Mouse (Mus musculus): ENCODE data around the gene Pptc7.

DNA sequence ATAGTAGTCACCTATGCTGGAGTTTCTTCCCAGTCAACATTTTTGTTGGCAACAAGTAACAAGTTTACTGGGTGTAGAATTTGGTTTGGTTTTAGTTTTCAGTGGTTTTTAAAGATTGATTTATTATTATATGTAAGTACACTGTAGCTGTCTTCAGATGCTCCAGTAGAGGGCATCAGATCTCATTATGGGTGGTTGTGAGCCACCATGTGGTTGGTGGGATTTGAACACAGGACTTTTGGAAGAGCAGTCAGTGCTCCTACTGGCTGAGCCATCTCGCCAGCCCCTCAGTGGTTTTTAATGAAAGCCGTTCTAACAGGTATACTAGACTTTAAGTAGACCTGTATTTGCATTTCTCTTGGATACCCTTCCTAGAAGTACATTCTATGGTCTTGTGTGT lies 18.2 kb upstream of the Pptc7 start:
- TF ChIP-seq CTCF (IDR thresholded peaks at IDR 0.05; ENCODE audit: control insufficient read depth, insufficient read depth, insufficient replicate concordance, low read depth, low read length) (no peak), POLR2A (IDR thresholded peaks at IDR 0.05; ENCODE audit: control insufficient read depth, low read depth, low read length) (no peak)
